Mouse (Mus musculus): ENCODE results near the gene Stam2.

Stam2 gene

DNA sequence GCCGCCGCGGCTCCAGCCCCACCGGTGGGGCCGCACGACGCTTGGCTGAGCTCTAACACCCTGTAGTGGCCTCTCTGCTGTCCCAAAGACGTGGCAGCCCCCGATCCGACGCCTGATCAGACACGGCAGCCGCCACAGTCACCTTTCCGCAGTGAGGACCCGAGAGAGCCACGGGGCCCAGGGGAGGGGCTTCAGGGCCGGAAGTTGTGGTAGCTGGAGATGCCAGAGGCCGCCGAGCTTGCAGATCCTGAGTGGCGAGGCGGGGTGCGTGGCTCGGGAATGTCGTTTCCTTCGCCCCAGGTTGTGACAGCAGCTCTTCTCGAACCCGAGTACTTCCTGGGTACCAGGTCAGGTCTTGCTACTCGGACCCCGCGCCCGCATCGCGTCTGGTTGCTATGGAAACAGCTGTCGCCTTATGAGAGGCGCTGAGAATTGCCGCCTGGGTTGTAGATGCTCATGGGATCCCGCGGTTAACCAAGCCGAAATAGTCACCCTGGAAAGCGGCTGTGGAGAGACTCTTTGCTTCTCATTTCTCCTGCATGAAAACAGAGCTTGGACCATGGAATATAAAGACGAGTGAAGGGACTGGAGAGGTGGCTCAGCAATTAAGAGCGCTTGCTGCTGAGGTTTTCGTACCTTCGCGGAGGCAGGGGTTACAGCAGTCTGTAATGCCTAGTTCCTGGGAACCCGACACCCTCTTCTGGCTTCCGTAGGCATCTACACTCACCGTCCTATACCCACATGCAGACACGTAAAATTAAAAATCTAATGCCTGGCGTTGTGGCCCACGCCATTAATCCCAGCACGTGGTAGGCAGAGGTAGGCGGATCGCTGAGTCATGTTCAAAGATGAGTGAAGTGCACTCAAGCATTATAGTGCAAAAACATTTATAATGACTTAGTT is at the start of gene Stam2:
Gene Stam2 (minus strand): TSS at position 26 of the 903 bp plus-strand sequence.
- peak; percentile 92 for DNase-seq

- DNase-seq = peak; percentile 3
Measured at GRCm38 (mm10) chr2:52785106-52785721, 43.1 kb upstream of the Stam2 start.

DNA sequence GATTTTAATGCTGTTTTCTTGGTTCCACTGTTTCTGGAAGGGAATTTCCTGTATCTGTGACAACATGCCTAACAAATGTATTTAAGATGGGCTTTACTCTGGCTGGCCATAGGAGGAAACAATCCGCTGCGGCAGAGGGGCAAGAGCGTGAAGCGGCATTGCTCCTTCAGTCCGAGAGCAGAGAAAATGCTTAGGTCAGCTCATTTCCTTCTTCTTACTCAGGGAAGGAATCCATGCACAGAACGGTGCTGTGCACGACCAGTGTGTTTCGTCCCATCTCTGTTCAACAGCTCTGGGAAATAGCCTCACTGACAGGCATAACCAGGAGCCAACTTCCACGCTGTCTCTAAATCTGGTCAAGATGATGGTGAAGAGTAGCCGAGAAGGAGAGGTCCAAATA is 37.9 kb upstream of the Stam2 start:
- DNase-seq = no peak

- DNase-seq = no peak
Measured at GRCm38 (mm10) chr2:52779381-52779780, 37.3 kb upstream of the Stam2 start.

- DNase-seq = no peak
Measured at GRCm38 (mm10) chr2:52777839-52778238, 35.8 kb upstream of the Stam2 start.

- no peak for DNase-seq
Measured at GRCm38 (mm10) chr2:52774373-52774772, 32.3 kb upstream of the Stam2 start.

GRCm38 (mm10) chr2:52772774-52773393 is 30.8 kb upstream of the Stam2 start:
- DNase-seq = no peak

DNA sequence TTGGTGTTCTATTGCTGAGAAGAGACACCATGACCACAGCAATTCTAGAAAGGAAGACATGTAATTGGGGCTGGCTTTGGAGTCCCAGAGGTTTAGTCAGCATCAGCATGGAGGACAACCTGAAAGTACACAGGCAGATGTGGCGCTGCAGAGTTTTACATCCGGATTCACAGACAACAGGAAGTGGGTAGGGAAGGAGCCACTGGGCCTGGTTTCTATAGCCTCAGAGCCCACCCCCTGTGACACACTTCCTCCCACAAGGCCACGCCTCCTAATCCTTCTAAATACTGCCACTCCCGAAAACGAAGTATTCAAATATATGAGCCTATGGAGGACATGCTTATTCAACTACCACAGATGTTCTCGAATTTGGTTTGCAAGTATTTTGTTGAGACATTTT is 23.0 kb upstream of the Stam2 start:
- no peak for DNase-seq

GRCm38 (mm10) chr2:52763891-52764290 is 21.8 kb upstream of the Stam2 start:
- DNase-seq = no peak

DNA sequence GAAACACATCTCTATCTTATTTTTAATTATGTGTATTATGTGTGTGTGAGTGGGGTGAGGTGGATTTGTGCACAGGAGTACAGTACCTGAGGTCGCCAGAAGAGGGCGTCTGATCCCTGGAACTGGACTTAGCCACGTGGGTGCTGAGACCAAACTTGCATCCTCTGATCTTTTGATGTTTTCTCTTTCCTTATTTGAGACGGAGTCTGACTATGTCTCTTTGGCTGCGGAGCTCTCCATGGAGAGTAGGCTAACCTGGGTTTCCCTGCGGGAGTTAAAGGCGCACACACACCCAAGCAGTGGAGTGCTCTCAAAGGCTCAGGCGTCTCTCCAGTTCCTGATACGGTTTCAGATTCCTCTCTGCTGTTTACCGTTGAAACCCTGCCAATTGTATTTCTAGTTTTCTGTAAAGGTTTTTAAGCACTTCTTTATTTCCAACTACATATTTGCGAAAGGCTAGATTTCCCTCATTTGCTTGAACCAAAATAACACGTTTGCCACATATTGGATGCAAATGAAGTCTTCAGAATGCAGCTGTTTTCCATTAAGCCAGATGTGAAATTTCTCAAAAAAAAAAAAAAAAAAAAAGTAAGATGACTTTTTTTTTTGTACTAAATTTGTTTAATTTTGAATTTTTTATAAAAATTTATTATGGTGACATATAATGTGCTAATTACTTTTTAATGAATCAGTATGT is 21.1 kb upstream of the Stam2 start:
- DNase-seq = peak; percentile 56

DNA sequence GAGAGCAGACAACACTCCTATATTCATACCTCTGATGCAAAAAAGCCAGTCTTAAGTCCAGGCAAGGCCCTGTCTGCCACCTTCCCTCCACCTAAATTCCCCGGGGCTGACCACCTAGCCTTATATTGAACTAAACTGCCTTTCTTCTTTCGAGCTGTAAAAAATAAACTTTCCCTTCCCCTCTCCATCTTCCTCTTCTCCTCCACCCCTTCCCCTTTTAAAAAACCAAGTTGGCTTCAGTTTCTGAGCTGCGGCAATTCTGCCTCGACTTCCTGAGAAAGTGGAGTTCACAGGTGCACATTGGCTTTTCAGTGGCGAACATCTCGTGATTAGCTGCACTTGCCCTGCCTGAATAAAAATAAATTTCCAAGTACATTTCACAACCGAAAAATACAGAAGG is 20.4 kb upstream of the Stam2 start:
- no peak for DNase-seq

GRCm38 (mm10) chr2:52758627-52759026 is 16.5 kb upstream of the Stam2 start:
- DNase-seq = peak; percentile 19

DNA sequence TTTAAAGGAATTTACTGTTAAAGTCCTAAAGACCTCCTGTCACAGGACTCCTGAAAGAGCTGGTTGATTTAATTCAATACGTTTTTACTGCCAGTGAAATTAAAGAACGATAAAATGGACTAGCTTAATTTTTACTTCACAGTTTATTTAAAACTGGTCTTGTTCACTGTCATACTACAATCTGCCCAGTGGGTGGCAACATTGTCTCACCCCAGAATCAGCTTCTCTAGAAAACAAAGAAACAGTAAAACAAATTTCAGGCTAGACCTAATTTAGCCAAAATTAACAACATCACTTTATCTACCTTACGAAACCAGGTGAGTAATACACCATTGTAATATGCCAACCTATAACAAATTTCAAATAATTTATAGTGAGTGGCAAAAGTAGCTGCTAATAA is 14.6 kb upstream of the Stam2 start:
- DNase-seq = no peak

DNA sequence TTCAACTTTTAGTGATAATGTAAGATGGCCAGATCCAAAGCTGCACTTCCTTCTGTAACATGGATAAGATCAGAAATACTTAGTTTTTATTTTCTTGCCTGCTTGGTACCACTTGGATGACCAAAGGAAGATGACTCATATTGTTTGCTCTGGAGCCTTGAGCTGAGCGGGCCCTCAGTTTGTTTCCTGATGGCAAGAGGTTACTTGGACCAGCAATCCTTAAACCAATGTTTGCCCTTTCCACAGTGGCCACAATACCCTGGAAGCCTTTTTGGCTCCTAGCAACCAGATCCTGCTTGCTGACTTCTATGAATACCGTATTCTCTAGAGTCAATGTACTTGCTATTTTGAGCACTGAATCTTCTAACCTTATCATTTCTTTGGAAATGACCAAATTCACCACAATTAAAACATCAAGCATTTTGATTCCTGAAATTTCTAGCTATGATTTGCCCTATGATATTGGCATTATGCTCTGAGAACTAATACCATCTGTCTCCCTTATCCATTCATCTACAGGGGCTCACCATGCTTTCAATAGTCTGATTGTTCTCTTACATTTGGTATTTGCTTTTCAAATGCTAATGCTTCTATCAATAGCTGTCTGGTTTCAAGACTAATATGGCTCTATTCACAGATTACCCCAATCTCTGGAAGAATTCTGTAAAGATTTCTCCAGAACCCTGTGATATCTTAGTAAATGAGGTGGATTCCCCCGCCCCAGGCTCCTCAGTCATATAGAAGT is 11.7 kb upstream of the Stam2 start:
- no peak for DNase-seq

GRCm38 (mm10) chr2:52744099-52744498 is 2.0 kb upstream of the Stam2 start:
- no peak for DNase-seq

DNA sequence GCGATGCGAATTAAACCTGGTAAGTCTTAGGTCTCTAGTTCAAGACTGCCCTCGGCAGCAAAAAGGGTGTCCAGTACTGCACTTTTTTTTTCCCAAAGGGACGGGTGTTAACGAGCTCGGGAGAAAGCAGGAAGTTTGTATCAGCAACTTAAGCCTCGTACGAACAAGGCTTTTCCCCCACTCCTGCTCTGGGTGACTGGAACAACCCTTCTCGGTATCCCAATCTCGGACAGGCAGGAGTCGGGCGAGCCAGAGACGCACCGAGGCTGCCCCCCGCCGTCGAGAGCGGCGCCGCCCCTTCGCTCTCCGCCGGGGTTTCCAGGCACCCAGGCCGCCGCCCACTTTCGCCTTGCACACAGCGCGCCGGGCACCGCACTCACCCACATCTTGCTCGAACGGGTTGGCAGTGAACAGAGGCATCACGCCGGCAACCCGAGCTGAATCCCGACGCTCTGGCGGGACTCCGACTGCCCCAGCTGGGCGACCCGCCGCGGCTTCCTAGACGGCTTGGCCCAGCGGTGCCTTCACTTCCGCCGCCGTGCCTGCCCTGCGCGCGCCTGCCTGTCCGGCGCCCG is 313 bp downstream of the Stam2 start:
- no peak for DNase-seq

GRCm38 (mm10) chr2:52740596-52740995 is 1.5 kb downstream of the Stam2 start:
- no peak for DNase-seq

DNA sequence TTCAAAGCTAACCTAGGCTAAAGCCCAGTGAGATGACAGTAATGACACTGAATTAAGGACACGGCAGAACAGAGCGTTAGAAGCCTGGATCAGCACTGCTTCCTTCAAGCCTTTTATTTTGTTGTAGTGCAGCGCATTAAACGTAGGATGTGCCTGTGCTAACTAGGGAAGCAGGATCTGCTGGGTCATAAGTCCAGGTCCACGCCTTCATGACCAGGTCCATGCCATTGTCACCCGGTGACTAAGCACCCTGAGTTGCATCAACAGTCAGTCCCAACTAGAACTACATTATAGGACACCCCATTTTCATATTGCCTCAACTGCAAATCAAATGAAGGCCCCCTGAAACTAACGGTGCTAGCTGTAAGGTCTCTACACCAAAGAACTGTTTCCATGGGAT is 7.6 kb downstream of the Stam2 start:
- DNase-seq = no peak

- no peak for DNase-seq
Measured at GRCm38 (mm10) chr2:52733659-52734058, 8.4 kb downstream of the Stam2 start.

GRCm38 (mm10) chr2:52732611-52733010 is 9.5 kb downstream of the Stam2 start:
- no peak for DNase-seq

GRCm38 (mm10) chr2:52732001-52732400 is 10.1 kb downstream of the Stam2 start:
- DNase-seq = no peak

DNA sequence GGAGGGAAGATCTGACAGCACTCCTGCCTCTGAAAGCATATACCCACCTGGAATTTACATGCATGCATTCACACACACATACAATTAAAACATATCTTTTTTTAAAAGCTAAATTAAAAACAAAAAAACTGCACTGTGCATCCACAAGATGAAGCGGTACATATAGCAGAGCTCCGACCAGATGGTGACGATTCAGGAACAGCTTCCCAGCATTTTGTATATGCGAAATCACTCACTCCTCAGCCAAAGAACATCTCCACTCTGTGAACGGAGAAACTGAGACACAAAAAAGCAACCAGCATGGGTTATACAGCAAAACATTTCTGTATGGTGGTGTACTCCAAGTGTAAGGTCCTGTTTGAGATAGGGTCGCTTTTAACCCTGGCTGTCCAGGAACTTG is 11.2 kb downstream of the Stam2 start:
- no peak for DNase-seq
